Mouse (Mus musculus): ENCODE results near the gene Nup188. TPM values are rescaled to one million over a fixed set of nuclear protein-coding genes. Genes with fewer than 3 reads are reported as not detected.

Gene Nup188
- polyA plus RNA-seq, 1 experiment from 2014 or later = 34.4 TPM

DNA sequence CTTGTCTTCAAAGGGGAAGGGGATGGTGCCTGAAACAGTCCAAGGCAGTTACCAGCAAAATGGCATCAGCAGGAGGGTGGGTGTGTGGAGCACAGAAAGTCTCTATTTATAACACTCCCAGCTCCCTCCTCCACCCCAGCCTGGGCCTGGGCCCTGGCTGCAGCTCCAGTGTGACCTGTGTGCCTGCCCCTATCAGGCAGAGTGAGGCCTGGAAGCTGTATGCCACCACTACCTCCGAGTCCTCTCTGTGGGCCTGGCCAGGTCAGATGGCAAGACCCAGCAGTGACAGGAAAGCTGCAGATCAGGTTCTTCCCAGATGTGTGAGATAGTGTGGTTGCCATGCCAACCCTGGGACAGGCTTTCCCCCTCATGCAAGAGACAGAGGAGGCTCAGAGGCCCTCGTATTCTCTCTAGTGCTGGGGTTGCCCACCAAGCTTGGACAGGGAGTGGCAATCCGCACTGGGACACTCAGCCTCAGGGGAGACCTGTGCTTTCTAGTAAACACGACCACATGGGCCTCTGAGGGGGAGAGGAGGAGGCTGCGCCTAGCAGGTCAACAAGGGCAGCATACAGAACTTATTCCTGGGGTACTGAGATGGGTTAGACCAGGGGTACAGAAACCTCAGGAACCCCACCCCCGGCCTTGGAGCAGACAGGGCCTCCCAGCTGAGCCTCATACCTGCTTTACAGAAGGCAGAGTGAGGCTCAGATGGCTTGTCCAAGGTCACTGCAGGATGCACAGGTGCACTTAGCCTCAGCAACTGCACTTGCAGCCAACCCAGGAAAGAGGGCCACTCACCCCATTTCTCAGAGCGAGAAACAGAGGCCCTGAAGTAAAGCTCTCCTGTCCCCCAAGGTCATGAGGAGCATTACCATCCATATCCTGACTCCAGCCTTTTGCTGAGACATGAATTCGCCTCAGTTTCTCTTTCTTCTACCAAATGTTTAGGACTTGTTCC is 71.6 kb downstream of the Nup188 start:
- Histone ChIP-seq H3K27me3 (replicated peaks) (no peaks in the 10 kb centered on the region), H3K4me3 (peak overlapping the region; percentile 84), H3K27ac (ENCODE audit: poor library complexity, severe bottlenecking) (peak overlapping the region; percentile 91), H3K4me2 (peak overlapping the region; percentile 92), H3K36me3 (peaks cover 24% of the 10 kb centered on the region), H3K4me1 (replicated peaks) (peaks cover 44% of the 10 kb centered on the region), H3K9ac (peak overlapping the region; percentile 92), H3K9me3 (replicated peaks) (0 out of 2 replicates have a peak, but pooled peaks cover 3% of the 10 kb centered on the region)
- ATAC-seq (ENCODE audit: insufficient number of reproducible peaks, low FRiP score) = peak; percentile 42; the same call in 1 of the 2 replicates
- 43% methylated on average over 8 of the region's 8 CpGs for WGBS

DNA sequence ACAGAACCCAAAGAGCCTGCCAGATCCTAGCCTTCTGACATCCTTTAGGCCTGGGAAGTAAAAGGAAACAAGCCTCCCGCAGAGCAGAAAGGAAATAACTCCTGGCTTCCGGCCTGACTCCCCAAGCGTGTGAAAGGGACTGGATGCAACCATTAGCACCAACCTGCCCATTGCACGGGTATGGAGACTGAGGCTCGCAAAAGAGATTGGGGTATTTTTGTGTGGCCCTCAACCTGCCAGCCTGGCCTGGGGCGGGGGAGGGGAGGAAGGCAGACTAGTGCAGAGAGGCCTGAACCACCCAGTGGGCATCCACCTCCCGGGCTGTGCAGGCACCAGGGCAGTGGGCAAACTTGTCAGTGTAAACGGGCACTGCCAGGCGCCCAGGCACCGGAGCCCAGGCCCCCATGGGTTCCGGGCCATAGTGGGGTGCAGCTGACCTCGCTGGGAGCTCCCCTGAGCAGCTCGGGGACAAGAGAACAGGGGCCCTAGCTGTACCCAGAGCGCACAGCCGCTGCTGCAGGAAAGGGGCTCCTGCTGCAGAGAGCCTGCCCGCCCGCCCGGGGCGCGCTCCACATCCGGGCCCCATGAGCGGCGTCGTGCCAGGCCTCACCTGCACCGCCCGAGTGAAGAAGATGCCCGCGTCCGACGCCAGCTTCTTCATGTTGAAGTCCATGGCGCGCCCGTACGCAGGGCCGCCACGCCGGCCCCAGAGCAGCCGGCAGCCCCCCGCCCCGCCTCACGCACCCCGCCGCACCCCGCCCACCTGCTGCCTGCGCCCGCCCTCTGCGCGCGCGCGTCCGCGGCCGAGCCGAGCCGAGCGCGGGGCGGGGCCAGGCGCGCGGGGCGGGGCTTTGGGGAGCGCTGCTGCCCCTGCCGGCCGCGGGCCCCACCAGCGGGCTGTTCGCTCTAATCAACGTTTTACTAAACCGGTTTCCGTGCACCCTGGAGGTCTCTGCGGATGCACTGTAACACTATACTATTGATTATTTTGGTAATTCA is 72.6 kb downstream of the Nup188 start, which contains the start of gene Sh3glb2:
Gene Sh3glb2, minus strand, starts transcription at position 805 of the 999 bp plus-strand sequence.
- H3K9ac ChIP-seq = peak within 1 kb of the TSS; percentile 92
- ATAC-seq (ENCODE audit: insufficient number of reproducible peaks, low FRiP score) = peak; percentile 78
- peak within 1 kb of the TSS; percentile 84 for H3K4me3 ChIP-seq
- WGBS = 2% methylated on average over 73 of the region's 73 CpGs
- H3K27me3 ChIP-seq (replicated peaks) = no peaks in the 10 kb centered on the region
- peak within 1 kb of the TSS; percentile 92 for H3K4me2 ChIP-seq
- H3K27ac ChIP-seq (ENCODE audit: poor library complexity, severe bottlenecking) = peak within 1 kb of the TSS; percentile 91
- peaks cover 14% of the 10 kb centered on the region for H3K36me3 ChIP-seq
- 0 out of 2 replicates have a peak, but pooled peaks cover 4% of the 10 kb centered on the region for H3K9me3 ChIP-seq (replicated peaks)
- H3K4me1 ChIP-seq (replicated peaks) = peaks cover 44% of the 10 kb centered on the region

DNA sequence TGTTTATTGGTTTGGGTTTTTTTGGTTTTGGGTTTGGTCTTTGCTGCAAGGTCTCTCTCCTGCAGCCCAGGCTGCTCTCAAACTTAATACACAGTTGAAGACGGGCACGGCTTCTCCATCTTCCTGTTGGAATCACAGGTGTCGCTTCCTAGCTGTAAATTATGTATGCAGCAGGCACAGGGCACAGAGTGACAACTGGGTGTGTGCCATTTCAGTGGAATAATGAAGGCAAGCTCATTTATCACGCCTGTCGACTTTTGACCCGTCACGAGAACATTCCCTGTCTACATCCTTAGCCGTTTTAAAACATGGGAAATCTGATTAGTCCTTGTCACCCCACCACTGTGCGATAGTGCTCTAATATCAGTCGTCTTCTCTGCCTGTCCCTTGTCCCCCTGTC is 74.4 kb downstream of the Nup188 start:
- Histone ChIP-seq H3K36me3 (no peaks in the 10 kb centered on the region), H3K9me3 (replicated peaks) (0 out of 2 replicates have a peak, but pooled peaks cover 4% of the 10 kb centered on the region), H3K27ac (ENCODE audit: poor library complexity, severe bottlenecking) (no peak overlapping the region), H3K4me1 (replicated peaks) (peaks cover 45% of the 10 kb centered on the region), H3K9ac (no peak overlapping the region), H3K4me2 (no peak overlapping the region), H3K4me3 (no peak overlapping the region), H3K27me3 (replicated peaks) (no peaks in the 10 kb centered on the region)
- ATAC-seq (ENCODE audit: insufficient number of reproducible peaks, low FRiP score) = no peak
- WGBS = 76% methylated on average over 10 of the region's 10 CpGs

- Histone ChIP-seq H3K27me3 (replicated peaks) (no peaks in the 10 kb centered on the region), H3K36me3 (peaks cover 16% of the 10 kb centered on the region), H3K27ac (ENCODE audit: poor library complexity, severe bottlenecking) (no peak overlapping the region), H3K9ac (no peak overlapping the region), H3K4me1 (replicated peaks) (peaks cover 39% of the 10 kb centered on the region), H3K4me3 (no peak overlapping the region), H3K4me2 (no peak overlapping the region), H3K9me3 (replicated peaks) (0 out of 2 replicates have a peak, but pooled peaks cover 4% of the 10 kb centered on the region)
- ATAC-seq (ENCODE audit: insufficient number of reproducible peaks, low FRiP score) = no peak
- WGBS = 67% methylated on average over 5 of the region's 5 CpGs
These were observed 76.7 kb downstream of the Nup188 start for GRCm38 (mm10) chr2:30362865-30363264.

DNA sequence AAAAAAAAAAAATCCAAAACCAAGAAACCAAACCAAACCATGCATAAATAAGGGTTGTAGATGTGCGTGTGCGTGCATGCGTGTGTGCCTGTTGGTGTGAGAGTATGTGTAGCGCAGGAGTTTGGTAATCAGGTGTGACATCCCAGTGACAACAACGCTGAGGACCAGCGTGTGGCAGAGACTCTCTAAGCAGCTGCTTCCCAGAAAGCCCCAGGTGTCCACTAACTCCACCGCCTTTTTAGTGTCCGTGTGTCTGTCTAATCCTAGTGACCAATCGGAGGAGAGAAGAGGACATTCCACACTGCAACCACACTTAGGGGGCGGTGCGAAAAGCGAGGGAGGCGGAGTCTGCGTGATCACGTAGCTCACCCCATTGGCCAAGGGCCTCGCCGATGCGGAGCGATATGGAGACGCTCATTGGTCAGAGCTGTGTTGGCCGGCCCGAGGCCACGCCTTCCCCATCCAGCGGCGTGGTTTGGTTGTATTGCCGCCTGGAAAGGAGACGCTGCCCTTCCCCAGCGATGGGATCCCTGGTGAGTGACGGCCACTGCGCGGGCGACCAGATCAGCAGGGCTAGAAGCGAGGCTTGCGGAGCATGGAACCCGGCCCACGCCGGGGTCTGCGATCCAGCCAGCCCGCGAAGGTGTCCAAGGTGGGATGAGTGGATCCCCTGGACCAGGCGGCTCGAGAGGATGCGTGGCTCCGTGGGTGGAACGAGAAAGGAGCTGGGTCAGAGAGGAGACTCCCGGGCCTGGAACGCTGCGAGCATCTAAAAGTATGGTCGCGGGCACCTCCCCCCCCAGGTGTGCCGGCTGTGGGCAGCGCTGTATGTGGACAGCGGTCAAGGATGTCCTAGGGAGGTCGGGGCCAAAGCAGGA is 77.8 kb downstream of the Nup188 start, which contains the start of gene Miga2:
Gene Miga2, plus strand, starts transcription at position 461 of the 878 bp plus-strand sequence.
- WGBS = under 1% methylated on average over 54 of the region's 54 CpGs
- peak within 1 kb of the TSS; percentile 78 for H3K4me3 ChIP-seq
- H3K4me2 ChIP-seq = peak within 1 kb of the TSS; percentile 74
- H3K4me1 ChIP-seq (replicated peaks) = peaks cover 30% of the 10 kb centered on the region
- peak within 1 kb of the TSS; percentile 85 for H3K27ac ChIP-seq (ENCODE audit: poor library complexity, severe bottlenecking)
- H3K27me3 ChIP-seq (replicated peaks) = no peaks in the 10 kb centered on the region
- peaks cover 27% of the 10 kb centered on the region for H3K36me3 ChIP-seq
- 0 out of 2 replicates have a peak, but pooled peaks cover 4% of the 10 kb centered on the region for H3K9me3 ChIP-seq (replicated peaks)
- peak; percentile 99 for ATAC-seq (ENCODE audit: insufficient number of reproducible peaks, low FRiP score)
- H3K9ac ChIP-seq = peak within 1 kb of the TSS; percentile 94

DNA sequence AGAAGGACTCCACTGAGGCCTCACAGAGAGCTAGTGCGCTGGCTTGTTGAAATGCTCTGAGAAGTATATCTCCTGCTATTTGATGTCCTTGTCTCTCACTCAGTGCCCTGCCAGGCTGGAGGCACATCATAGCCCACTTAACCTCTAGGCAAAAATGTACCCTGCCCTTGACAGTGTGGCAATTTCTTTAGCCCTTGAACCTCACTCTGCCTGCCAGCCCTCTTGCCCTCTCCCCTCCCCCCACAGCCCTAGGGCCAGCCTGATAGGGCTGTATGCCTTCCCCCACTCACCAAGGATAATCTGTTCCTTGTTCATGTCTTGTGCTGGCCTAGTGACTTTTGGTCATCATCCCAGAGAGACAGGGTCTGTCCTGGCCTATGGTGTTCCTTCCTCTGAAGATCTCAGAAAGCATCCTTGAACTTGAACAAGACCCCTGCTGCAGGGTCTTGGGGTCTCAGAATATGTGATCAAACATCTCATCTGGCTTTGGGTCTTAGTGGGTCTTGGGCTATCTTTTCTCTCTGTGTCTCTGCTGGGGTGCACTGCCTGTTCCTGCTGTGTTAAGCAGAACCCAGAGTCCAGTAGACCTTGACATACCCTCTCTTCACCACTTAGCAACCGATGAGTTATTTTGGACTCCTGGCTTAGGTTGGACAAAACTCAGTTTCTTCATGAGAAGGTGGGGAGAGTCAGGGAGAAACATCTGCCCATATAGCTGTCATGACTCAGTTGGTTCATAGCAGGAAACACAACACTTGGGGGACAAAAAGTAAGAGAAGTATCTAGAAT is 79.3 kb downstream of the Nup188 start:
- Histone ChIP-seq H3K4me3 (peak overlapping the region; percentile 78), H3K27me3 (replicated peaks) (no peaks in the 10 kb centered on the region), H3K9me3 (replicated peaks) (0 out of 2 replicates have a peak, but pooled peaks cover 4% of the 10 kb centered on the region), H3K9ac (peak overlapping the region; percentile 94), H3K36me3 (peaks cover 42% of the 10 kb centered on the region), H3K27ac (ENCODE audit: poor library complexity, severe bottlenecking) (0 out of 2 replicates have a peak overlapping the region, but pooled peaks have one; percentile 31), H3K4me1 (replicated peaks) (peaks cover 27% of the 10 kb centered on the region), H3K4me2 (peak overlapping the region; percentile 74)
- 70% methylated on average over 2 of the region's 2 CpGs for WGBS
- no peak for ATAC-seq (ENCODE audit: insufficient number of reproducible peaks, low FRiP score)

GRCm38 (mm10) chr2:30366203-30366602 is 80.0 kb downstream of the Nup188 start:
- Histone ChIP-seq H3K4me1 (replicated peaks) (peaks cover 27% of the 10 kb centered on the region), H3K27me3 (replicated peaks) (no peaks in the 10 kb centered on the region), H3K27ac (ENCODE audit: poor library complexity, severe bottlenecking) (0 out of 2 replicates have a peak overlapping the region, but pooled peaks have one; percentile 31), H3K4me2 (peak overlapping the region; percentile 29), H3K4me3 (no peak overlapping the region), H3K9ac (no peak overlapping the region; the same call in 1 of the 2 replicates), H3K9me3 (replicated peaks) (0 out of 2 replicates have a peak, but pooled peaks cover 4% of the 10 kb centered on the region), H3K36me3 (peaks cover 49% of the 10 kb centered on the region)
- WGBS = 53% methylated on average over 5 of the region's 5 CpGs
- ATAC-seq (ENCODE audit: insufficient number of reproducible peaks, low FRiP score) = no peak

- Histone ChIP-seq H3K36me3 (peaks cover 96% of the 10 kb centered on the region), H3K27ac (ENCODE audit: poor library complexity, severe bottlenecking) (no peak overlapping the region), H3K9ac (no peak overlapping the region), H3K4me2 (no peak overlapping the region), H3K4me3 (no peak overlapping the region), H3K27me3 (replicated peaks) (no peaks in the 10 kb centered on the region), H3K9me3 (replicated peaks) (no peaks in the 10 kb centered on the region), H3K4me1 (replicated peaks) (peaks cover 7% of the 10 kb centered on the region)
- 93% methylated on average over 8 of the region's 8 CpGs for WGBS
- no peak for ATAC-seq (ENCODE audit: insufficient number of reproducible peaks, low FRiP score)
These were observed 85.3 kb downstream of the Nup188 start for GRCm38 (mm10) chr2:30371544-30371943.

GRCm38 (mm10) chr2:30372726-30373125 is 86.5 kb downstream of the Nup188 start:
- ATAC-seq (ENCODE audit: insufficient number of reproducible peaks, low FRiP score) = no peak
- 95% methylated on average over 5 of the region's 5 CpGs for WGBS
- H3K4me2 ChIP-seq = no peak overlapping the region

More at GRCm38 (mm10) chr2:30372726-30373125, 86.5 kb downstream of the Nup188 start:
- peaks cover 97% of the 10 kb centered on the region for H3K36me3 ChIP-seq
- no peaks in the 10 kb centered on the region for H3K4me1 ChIP-seq (replicated peaks)
- no peak overlapping the region for H3K4me3 ChIP-seq
- no peaks in the 10 kb centered on the region for H3K9me3 ChIP-seq (replicated peaks)
- no peaks in the 10 kb centered on the region for H3K27me3 ChIP-seq (replicated peaks)
- H3K27ac ChIP-seq (ENCODE audit: poor library complexity, severe bottlenecking) = no peak overlapping the region
- no peak overlapping the region for H3K9ac ChIP-seq
